Mouse (Mus musculus) retina, postnatal 7 days (tissue): Measurements from ENCODE around the gene Adgrb3.
A peak's percentile ranks its signal among the peaks of the same experiment; 100 is the strongest.
"Not testable (repeated sequence)": the region's sequence is repeated elsewhere in the genome, so short reads cannot be mapped to it uniquely, and the experiment has no call there.

Experiments
- DNase-seq: peaks from one replicate; pipeline ENCODE4 v3.0.0-alpha.2; 2012; ENCODE audit warnings: low read depth, low spot score

Gene Adgrb3

GRCm38 (mm10) chr1:25107500-25108101, 721.9 kb downstream of the Adgrb3 start:
- DNase-seq = no peak

- DNase-seq = no peak
Measured at GRCm38 (mm10) chr1:25106679-25107078, 722.8 kb downstream of the Adgrb3 start.

GRCm38 (mm10) chr1:25105367-25105766, 724.1 kb downstream of the Adgrb3 start:
- DNase-seq = no peak

GRCm38 (mm10) chr1:25088010-25088719, 741.3 kb downstream of the Adgrb3 start:
- DNase-seq = no peak

GRCm38 (mm10) chr1:25085616-25086372, 743.7 kb downstream of the Adgrb3 start:
- no peak for DNase-seq

GRCm38 (mm10) chr1:25082377-25082776, 747.1 kb downstream of the Adgrb3 start:
- DNase-seq = no peak

- DNase-seq = no peak
Measured at GRCm38 (mm10) chr1:25081265-25081849, 748.1 kb downstream of the Adgrb3 start.

- no peak for DNase-seq
Measured at GRCm38 (mm10) chr1:25079395-25079794, 750.1 kb downstream of the Adgrb3 start.

GRCm38 (mm10) chr1:25075952-25076351, 753.6 kb downstream of the Adgrb3 start:
- no peak for DNase-seq

- DNase-seq = no peak
Measured at GRCm38 (mm10) chr1:25063964-25064363, 765.5 kb downstream of the Adgrb3 start.

GRCm38 (mm10) chr1:25060935-25061334, 768.6 kb downstream of the Adgrb3 start:
- no peak for DNase-seq

GRCm38 (mm10) chr1:25060191-25060590, 769.3 kb downstream of the Adgrb3 start:
- no peak for DNase-seq

GRCm38 (mm10) chr1:25057656-25058055, 771.9 kb downstream of the Adgrb3 start:
- no peak for DNase-seq

- no peak for DNase-seq
Measured at GRCm38 (mm10) chr1:25057212-25057611, 772.3 kb downstream of the Adgrb3 start.

GRCm38 (mm10) chr1:25042091-25042490, 787.4 kb downstream of the Adgrb3 start:
- no peak for DNase-seq

GRCm38 (mm10) chr1:25034161-25034560, 795.3 kb downstream of the Adgrb3 start:
- DNase-seq = peak; percentile 3

GRCm38 (mm10) chr1:25033155-25034095, 796.1 kb downstream of the Adgrb3 start:
- DNase-seq = peak; percentile 2

- no peak for DNase-seq
Measured at GRCm38 (mm10) chr1:25023156-25023555, 806.4 kb downstream of the Adgrb3 start.

GRCm38 (mm10) chr1:25017851-25018250, 811.7 kb downstream of the Adgrb3 start:
- not testable (repeated sequence) for DNase-seq
